Mouse (Mus musculus): ENCODE data around the gene Ust.

Ust gene

GRCm38 (mm10) chr10:8183171-8183570, 335.5 kb downstream of the Ust start:
- intact Hi-C loops (cut with DNase I): no loop called here

DNA sequence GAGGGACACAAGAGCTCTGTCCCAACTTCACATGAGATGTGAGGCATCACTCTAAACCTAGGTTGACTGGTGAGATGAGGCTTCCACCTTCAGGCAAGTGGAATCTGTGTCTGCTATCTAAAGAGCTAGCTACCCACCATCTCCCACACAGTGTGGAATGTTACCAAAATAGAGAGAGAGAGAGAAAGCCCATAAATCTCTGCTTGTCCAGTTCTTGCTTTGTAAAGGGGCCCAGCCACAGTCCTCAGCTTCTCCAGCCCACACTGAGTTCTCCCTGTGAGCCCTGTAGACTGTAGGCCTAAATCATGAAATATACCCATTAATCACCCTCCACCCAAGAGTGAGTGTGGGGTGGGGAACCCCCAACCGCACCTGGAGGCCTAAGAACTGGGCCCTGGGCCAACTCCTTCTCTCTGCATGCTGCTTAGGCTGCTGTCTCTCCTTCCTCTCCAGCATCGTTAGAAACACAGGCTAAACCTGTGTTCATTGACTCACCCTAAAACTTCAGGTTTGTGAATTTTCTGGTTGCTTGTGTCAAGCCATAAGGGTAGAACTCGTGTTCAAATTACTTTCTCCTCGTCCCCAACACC, 336.9 kb downstream of the Ust start:
- intact Hi-C loops (cut with DNase I): no loop called here

DNA sequence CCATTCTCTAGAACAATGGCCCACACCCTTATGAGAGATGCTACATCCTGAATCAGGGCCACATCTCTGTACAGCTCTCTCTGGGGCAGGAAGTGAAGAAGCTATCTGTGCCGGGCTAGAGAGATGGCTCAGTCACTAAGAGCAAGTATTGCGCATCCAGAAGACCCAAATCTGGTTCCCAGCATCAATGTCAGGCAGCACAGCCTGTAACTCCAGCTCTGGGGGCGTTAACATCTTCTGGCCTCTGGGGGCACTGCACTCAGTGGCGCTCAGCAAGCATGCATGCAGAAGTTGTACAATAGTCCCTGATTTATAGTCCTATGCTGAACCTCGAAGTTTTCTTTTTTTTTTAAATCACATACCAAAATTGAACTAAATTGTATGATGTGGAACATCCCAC, 341.0 kb downstream of the Ust start:
- intact Hi-C loops (cut with DNase I): no loop called here

DNA sequence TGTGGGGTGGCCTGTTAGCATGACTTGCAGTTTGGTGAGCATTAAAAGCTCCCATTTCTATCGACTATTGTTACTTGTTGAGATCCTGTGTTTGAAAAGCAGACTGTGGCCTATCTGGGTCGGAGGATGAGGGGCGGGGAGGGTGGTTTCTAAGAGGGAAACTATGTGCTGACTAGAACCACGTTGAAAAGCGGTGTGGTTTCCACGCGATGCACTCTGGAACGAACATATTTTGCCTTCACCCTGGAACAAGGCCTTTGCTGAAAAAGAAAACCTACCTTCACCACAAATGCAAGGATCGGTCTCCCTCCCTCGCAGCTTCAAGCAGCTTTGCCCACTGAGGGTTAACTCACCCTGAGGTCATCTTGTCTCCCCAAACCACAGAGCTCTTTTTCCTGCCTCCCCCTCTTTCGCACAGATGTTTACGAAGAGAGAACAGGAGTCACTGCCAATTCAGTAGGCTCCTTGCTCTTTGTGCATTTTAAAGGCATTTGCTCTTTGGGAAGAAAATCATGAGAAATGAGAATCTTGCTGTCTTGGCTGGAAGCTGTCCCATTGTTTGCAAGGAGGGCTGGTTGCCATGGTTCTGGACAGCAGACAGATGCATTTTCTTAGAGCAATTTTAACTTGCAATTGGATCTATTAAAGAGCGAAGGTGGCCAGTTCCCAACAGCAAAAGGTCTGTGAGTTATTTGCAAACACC, 342.1 kb downstream of the Ust start:
- intact Hi-C loops (cut with DNase I): no loop called here

- intact Hi-C loops (cut with DNase I): no loop called here
Observed at GRCm38 (mm10) chr10:8176008-8176350, 342.6 kb downstream of the Ust start.

GRCm38 (mm10) chr10:8174697-8175096, 343.9 kb downstream of the Ust start:
- intact Hi-C loops (cut with DNase I): no loop called here

- intact Hi-C loops (cut with DNase I): no loop called here
Observed at GRCm38 (mm10) chr10:8174230-8174629, 344.4 kb downstream of the Ust start.

- intact Hi-C loops (cut with DNase I): no loop called here
Observed at GRCm38 (mm10) chr10:8173032-8173431, 345.6 kb downstream of the Ust start.

DNA sequence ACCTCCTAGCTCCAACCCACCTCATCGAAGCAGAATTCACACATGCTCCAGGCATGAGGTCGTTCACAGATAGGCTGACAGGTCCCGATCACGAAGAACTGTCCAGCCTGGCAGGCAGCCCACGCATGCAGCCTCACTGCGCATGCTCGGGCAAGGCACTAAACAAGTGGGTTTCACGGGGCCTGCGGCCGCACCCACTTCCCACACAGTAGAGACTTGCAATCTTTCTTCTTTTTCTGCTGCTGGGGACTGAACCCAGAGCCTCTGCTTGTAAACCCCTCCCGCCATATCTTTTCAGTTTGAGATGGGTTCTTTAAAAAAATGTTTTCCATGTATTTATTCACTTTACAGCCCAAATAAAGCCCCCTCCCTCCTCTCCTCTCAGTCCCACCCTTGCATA, 347.1 kb downstream of the Ust start:
- intact Hi-C loops (cut with DNase I): no loop called here

Data from adrenal gland (tissue).